Mouse (Mus musculus) embryonic fibroblast, embryonic 13.5 days (primary cell): ENCODE measurements around the gene Kcna7.

Experiments
- CTCF ChIP-seq: IDR thresholded peaks from 2 replicates; pipeline ENCODE4 v1.5.1; 2011; ENCODE audit warnings: mild to moderate bottlenecking, control low read depth, low read length, moderate library complexity, borderline replicate concordance; ENCODE audit not compliant: insufficient read depth
- POLR2A ChIP-seq: IDR thresholded peaks from 2 replicates; pipeline ENCODE4 v1.6.1; 2011; ENCODE audit warnings: low read depth, mild to moderate bottlenecking, control low read depth, low read length, moderate library complexity

DNA sequence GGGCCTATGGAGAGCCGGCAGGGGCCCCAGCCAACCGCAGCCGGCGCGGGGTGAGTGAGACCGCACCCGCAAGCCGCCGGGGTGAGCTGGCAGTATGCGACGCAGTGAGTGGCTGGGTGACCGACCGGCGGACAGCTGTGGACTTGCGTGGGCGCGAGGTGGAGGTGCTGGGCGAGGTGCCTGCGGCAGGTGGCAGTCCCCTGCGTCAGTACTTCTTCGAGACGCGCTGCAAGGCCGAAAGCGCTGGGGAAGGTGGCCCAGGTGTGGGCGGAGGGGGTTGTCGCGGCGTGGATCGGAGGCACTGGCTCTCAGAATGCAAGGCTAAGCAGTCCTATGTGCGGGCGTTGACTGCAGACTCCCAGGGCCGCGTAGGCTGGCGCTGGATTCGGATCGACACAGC is 10.2 kb downstream of the Kcna7 start:
- TF ChIP-seq POLR2A (no peak), CTCF (no peak)
